Mouse (Mus musculus): ENCODE results near the gene Axl.
"Not testable (repeated sequence)": the region's sequence is repeated elsewhere in the genome, so short reads cannot be mapped to it uniquely, and the experiment has no call there.

Axl gene

GRCm38 (mm10) chr7:25792966-25793365, 4.5 kb upstream of the Axl start:
- not testable (repeated sequence) for DNase-seq

- DNase-seq, result no peak
Measured at GRCm38 (mm10) chr7:25790615-25791014, 2.1 kb upstream of the Axl start.

DNA sequence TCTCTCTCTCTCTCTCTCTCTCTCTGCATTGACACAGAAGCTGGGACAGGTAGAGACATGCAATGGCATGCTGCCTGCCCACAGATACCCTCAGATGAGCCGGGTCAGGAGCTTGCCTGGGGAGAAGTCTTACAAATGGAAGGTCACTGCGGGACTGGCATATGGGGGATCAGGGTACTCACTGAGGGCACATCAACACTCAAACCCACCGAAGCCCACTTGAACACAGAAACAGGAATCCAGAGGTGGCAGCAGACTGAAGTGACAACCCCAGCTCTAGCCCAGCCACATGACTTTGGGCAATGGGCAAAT, 580 bp upstream of the Axl start:
- no peak for DNase-seq

- no peak for DNase-seq
Measured at GRCm38 (mm10) chr7:25787456-25788219, 867 bp downstream of the Axl start.

DNA sequence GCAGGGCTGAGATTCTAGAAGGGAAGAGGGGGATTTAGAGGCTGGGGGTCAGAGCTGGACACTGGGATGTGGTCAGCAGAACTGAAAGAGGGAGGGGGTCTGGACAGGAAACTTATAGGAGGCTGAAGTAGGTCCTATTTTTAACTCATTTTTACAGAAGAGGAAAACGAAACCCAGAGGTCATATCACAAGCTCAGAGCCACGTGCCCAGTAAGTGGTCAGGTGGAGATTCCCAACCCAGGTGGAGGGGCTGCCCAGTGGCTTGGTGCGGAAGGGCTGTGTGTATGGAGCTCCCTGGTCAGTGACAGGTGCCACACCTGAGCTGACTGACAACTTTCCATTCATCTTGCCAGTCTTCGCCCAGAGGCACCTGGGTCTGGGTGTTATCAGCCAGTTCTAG, 1.5 kb downstream of the Axl start:
- no peak for DNase-seq

GRCm38 (mm10) chr7:25785752-25786151, 2.8 kb downstream of the Axl start:
- no peak for DNase-seq

GRCm38 (mm10) chr7:25784808-25785207, 3.7 kb downstream of the Axl start:
- no peak for DNase-seq

DNA sequence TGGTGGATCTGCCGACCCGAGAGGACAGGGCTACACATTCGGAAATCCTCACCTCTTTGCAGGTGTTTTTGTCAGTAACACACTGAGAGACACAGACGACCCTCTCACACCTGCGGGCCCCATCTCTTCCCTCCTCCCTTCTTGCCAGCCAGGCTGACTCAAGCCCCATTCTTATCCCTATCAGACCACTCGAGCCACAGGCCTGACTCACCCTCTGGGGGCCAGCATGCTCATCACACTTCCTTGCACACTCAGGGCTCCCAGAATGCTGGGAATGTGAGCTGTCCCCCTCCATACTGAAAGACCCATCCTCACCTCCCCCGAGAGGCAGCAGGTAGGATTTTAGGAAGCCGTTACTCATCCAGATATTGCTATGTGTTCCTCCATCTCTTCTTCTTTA, 4.8 kb downstream of the Axl start:
- no peak for DNase-seq

DNA sequence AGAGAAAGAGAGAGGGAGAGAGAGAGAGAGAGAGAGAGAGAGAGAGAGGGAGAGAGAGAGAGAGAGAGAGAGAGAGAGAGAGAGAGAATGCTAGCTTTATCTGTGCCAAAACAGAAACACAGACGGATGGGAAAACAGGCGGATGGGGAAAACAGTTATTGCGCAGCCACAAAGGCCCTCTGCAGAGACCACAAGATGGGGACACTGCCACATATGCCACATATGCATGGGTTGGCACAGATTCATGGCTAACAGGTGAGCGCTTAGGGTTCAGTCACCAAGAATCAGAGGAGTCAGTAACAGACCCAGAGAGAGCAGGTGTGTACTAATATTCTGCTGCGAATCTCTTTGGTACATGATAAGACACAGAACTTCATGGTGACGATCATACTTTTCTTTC, 5.8 kb downstream of the Axl start:
- DNase-seq, result no peak

GRCm38 (mm10) chr7:25781937-25782610, 6.4 kb downstream of the Axl start:
- no peak for DNase-seq

GRCm38 (mm10) chr7:25781321-25781936, 7.1 kb downstream of the Axl start:
- no peak for DNase-seq

GRCm38 (mm10) chr7:25780753-25781152, 7.8 kb downstream of the Axl start:
- no peak for DNase-seq

GRCm38 (mm10) chr7:25780021-25780420, 8.5 kb downstream of the Axl start:
- DNase-seq, result no peak

DNA sequence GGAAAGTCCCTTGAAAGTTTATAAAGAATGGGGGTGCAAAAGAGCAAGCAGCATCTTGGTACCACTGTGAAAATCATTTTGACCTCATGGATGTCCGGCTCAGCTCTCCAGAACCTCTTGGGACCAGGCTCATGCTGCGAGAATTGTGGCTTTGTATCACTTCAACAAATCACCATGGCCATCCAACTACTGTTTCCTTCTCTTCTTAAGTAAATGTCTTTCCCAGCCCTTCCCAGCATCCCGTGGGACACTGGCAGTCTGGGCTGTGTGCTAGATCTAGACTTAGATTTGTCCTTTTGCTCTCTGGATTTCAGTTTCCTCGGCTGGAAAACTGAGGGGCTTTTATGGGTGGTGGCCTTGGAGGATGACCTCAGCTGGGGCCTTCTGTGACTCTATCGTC, 20.3 kb downstream of the Axl start:
- no peak for DNase-seq

DNA sequence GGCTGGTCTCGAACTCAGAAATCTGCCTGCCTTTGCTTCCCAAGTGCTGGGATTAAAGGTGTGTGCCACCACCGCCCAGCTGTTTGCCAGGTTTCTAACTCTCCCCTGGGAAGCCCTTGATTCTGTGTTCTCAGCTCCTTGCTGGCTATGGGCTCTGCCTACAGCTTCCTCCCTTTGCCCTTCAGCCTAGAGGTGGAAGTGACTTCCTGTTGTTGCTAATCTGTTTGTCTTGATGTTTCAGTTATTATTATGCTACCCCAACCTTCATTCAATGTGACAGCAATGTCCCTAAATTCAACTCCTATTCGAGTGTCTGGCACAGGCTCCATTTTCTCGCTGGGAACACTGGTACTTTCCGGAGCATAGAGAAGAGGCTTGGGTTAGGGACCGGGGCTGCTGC, 22.4 kb downstream of the Axl start:
- no peak for DNase-seq

DNA sequence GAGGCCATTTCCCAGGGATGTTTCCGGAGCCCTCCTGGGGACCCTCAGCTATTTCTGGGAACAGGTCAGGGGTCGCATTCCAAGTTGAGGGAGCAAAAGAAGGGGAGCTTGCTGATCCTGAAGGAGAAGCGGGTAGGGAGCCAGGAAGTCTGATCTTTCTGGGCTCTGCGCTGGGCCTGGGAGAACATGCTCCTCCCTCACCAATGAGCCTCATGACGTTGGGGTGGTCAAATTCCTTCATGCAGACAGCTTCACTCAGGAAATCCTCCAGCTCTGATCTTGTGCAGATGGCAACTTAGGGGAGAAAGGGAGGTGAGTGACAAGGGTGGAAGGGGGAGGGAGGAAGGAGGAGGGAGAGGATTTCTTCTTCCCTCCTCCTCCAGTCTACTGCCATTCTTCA, 24.3 kb downstream of the Axl start:
- no peak for DNase-seq

- no peak for DNase-seq
Measured at GRCm38 (mm10) chr7:25763678-25764077, 24.8 kb downstream of the Axl start.

GRCm38 (mm10) chr7:25761354-25761753, 27.2 kb downstream of the Axl start:
- DNase-seq, result no peak

- peak; percentile 85 for DNase-seq
Measured at GRCm38 (mm10) chr7:25756011-25756410, 32.5 kb downstream of the Axl start.

DNA sequence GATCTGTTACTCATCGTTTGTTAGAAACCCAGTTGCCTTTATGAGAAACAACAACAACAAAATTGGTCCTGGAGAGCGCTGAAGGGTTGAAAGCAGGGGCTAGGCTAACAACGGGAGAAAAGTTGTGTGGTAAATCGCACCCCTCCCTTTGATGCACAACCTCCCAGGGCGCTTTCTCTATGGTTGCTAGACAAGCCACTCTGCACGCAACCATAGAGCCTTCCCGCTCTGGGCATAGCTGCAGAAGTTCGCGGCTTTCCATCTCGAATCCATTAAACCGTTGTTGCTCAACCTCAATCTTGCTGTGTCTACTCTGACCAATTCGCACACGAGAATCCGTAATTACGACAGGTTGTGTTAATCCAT, 33.1 kb downstream of the Axl start:
- peak; percentile 74 for DNase-seq

DNA sequence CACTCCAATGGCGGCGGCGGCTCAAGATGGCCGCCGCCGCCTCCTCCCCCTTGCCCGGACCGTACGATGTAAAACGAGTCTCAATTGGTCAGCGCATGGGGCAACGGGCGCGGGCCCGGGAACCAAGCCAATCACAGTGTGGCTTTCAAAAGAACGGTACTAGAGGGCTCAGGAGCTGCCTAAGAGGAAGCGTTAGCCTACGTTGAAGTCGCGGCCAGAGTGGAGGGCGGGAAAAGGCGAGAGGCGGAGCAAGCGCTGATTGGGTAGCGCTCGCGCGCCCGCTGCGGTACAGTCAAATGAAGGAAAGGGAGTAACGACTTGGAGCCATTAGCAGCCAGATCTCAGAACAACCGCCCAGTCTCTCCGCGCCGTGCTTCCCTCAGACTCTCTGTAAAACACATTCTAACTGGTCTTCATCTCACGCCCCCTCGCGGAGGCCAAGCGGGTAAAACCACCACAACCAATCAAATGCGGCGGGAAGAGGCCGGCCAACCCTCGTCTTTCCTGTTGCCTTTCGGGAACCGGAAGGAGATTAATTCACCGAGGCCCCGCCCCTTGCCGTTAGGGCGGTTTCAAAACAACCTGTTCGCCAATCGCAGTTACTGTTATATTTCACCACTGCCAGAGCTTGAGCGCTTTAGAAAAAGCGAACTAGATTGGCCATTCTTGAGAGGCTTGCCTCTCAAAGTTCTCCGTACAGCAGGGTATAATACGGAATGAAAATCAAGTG, 33.6 kb downstream of the Axl start, which contains the start of gene Hnrnpul1:
Gene Hnrnpul1 (minus strand): TSS at position 20 of the 730 bp plus-strand sequence.
- DNase-seq, result peak; percentile 100

DNA sequence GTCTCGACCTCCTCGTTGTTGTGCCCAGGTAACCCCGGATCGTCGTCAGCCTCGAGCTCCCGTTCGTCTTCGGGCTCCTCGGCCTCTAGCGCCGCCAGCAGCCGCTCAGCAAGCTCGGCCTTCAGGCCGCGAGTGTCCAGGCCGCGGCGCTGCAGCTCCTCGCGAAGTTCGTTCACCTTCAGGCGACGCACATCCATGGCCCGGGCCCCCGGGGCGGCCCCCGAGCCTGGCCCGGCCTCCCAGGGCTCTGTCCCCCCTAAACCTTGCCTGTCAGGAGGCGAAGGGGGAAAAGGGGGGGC, 34.1 kb downstream of the Axl start:
- no peak for DNase-seq

DNA sequence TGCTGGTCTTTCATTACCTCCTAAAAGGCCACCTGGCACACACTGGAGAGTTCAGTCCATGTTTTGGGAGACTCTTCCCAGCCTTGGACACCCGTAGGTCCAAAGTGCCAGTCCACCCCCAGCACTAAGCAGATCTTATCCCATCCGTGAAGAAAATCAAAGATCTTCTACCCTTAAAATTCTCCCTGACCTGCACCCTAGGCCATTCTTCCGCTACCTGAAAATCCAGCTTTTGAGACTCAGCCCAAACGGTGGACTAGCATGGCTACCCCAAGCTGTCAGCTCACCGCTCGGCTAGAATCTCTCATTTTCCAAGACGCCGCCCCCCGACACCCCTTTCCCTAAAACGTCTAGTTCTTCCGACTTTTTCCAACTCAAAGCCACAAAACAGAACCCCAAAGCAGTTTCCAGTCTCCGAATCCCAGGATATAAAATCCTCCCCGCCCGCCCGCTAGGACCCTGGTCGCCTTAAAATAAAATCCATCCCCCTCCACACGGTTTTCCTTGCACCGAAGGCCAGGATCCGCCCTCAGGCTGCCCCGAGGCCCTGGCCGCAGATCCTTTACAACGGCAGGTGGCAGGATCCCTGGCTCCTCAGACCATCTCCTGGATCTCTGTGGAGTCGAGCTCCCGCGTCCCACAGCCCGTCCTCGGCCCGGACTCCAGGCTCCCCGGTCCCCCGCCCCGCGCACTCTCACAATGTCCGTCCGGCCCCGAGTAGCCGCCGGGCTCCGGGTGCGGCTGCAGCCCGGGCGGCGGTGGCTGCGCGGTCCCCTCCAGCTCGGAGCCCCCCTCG, 34.7 kb downstream of the Axl start:
- DNase-seq, result no peak

All from cerebellum, adult 11-12 months (tissue).